Mouse (Mus musculus) liver, adult (tissue): ENCODE results near the gene Metap1d.

Source experiments
- GATA4 ChIP-seq: IDR thresholded peaks from 2 replicates; pipeline ENCODE4 v1.6.1; 2014; ENCODE audit warnings: mild to moderate bottlenecking, low read length; ENCODE audit not compliant: insufficient replicate concordance

The Metap1d gene

DNA sequence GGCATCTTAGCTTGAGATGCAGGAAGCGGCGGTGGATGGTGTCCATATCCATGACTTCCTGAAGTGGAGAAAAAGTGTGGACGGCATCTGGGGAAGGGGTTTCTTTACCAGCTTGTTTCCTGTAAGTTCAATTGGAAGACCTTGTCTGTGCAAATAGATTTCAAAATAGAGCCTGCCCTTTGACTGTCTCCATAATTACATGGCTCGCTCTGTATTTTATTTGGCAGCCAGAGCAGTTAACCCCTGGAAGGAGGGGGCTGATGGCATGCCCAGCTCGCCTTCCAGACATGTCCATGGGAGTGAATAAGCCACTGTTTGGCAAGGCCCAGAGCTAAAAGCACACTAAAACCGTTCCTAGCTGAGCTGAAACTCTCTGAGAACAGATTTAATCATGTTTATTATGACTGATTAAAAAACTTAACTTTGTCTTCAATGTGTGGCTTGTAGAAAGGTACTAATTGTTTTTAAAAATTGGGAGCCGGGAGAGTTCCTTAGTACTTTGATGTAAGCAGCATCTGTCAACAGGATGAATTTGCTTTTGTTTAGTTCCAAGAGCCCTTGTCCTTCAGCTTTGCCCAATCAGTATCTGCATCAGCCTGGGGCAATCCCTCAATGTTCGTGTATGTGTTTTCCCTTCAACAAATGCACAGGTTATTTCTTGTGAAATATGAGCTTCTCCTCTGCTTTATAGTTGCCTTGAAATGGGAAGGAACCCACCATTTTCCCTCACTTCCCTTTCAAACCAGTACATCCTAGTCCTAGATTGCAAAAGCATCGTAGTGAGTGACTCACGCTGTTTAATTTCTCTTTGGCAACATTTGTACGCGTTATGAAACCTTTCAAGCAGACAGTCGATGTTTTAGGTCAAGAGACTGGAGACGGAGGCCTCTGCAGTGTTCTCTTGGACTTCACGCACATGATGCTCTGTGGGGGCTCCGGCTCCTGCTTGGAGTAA lies 46.5 kb downstream of the Metap1d start:
- TF ChIP-seq GATA4: no peak

DNA sequence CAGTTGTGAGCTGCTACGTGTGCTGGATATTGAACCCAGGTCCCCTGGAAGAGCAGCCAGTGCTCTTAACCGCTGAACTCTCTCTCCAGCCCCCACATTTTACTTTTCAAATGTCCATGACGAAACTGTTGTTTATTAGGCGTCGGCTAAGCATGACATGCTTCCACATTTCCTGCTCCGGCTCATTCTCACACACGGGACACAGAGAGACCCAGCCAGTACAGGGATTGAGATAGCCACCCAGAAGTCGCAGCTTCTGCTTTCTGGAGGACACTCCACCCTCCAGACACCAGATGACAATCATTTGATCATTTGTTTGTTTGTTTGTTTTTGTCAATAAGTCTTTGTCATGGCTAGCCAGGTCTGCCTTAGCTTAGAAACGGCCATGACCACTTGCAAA lies 51.8 kb downstream of the Metap1d start:
- no peak for TF ChIP-seq GATA4

DNA sequence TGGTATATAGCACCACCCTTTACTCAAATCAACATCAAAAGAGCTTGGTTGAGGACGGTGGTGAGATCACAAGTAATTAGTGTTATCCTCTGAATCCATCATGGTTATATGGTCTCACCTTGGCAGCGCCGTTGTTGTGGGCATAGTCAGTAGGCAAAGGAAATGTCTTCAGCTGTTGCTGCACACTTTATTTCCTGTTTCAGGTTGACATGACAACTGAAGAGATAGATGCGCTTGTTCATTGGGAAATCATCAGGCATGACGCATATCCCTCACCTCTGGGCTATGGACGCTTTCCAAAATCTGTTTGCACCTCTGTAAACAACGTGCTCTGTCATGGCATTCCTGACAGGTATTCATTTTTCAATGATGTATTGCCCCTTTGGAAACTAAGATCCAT lies 58.1 kb downstream of the Metap1d start:
- no peak for TF ChIP-seq GATA4

DNA sequence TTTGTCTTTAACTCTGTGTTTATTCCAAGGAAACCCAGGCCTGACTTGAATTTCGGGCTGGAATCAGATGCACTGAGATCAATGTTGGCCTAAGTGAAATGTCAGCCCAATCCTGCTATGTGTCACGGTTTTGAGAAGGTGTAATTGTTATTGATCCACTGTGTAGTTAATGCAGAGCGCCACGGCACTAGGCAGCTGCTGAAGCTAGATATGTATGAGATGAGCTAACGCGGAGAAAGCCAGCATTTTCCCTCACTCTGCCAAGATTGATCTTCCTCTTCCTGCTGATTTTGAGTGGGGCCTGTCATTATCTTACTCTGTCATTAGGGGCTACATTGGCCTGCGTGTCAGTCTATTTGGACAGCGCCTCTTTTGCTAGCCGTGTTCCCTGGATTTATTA lies 59.2 kb downstream of the Metap1d start:
- no peak for TF ChIP-seq GATA4

DNA sequence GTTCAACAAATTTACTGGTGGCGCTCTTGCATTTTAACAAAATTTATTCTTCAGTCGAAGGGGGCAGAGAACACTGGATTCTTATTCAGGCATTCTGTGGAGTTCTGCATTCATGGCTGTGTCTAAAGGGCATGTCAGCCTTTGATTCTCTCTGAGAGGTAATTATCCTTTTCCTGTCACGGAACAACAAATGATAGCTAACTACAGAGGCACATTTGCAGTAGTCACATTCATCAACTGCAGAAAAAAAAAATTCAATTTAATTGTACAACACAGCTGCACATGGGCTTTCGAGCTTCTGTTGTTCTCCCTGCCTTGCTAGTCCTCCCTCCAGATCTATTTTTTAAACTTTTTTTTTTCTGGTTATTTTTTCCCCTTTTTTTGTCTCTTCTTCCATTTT lies 63.9 kb downstream of the Metap1d start:
- TF ChIP-seq GATA4: no peak

DNA sequence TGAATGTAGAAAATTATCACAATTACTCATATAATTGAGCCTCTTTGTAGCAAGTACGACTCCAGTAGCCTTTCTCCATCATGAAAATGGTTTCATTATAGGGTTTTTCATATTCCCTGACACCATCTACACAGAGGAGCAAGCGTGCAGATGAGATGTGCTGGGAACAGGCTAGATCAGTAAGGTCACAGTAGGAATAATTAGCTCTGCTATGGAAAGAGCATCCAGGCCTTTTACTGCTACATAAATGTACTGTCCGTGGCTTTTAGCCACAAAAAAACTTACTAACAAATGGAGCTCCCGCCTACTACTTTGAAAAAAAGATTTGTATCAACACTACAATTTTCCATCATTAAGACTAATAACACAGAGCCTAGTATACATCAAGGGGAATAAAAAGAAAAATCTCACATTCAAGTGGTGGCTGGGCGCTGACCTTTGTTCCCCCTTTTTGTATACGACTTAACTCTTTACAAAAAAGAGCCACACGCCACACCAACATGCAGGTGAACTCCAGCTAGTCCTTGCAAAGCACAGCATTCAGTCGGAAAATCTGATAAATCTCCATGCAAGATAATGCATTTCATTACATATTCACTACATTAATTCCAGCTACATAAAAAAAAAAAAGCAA lies 64.5 kb downstream of the Metap1d start:
- no peak for TF ChIP-seq GATA4

DNA sequence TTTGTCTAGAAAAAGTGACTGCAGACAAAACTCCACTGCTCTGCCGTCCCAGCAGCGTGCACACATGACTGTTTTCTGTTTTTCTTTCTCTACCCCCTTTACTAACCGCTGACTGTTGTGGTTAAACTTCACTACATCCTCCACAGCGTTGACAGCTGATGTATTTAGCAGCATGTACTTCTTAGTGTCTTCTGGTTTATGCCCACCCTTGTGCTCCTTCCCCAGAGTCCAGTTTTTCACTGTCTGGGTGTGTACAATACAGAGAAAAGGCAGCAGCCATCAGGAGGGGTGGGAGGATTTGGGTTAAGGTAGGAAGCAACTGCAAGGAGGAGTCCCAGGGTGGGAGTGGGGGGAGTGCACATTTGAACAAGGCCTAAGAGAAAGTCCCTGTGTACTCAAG lies 69.8 kb downstream of the Metap1d start:
- TF ChIP-seq GATA4: no peak

DNA sequence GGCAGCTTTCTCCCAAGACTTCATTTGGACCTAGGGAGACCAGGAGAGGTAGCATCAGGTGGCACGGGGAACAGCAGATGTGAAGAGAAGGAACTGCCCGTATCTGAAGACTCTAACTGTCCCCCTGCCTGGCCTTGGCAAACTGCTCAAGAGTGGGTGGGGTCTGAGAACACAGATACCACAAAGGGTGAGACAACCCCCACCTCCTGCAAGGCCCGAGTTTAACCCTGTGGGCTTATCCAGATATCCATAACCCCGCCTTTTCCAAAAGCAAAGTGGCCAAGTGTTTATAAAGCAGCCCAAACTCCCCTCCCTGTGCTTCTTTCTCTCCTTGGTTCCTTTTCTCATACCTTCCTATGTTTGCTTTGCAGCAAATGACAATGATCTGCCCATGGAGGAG lies 70.4 kb downstream of the Metap1d start:
- no peak for TF ChIP-seq GATA4

DNA sequence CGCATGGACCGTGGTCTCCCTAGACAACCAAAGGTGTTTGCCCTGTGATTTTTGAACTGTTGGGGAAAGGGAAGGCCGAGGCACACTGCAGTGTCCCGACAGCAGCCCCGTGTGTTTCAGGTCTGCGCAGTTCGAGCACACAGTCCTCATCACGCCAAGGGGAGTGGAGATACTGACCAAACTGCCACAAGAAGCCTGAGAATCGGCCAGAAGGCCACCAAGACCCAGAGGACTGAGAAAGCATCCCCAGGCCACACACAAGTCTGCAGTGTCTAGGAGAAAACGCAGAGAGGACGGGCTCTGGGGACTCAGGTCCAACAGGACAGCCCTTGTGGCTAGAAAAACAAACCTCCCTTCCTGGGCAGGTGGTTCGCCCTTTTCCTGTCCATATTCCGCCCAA lies 71.7 kb downstream of the Metap1d start:
- TF ChIP-seq GATA4: no peak

DNA sequence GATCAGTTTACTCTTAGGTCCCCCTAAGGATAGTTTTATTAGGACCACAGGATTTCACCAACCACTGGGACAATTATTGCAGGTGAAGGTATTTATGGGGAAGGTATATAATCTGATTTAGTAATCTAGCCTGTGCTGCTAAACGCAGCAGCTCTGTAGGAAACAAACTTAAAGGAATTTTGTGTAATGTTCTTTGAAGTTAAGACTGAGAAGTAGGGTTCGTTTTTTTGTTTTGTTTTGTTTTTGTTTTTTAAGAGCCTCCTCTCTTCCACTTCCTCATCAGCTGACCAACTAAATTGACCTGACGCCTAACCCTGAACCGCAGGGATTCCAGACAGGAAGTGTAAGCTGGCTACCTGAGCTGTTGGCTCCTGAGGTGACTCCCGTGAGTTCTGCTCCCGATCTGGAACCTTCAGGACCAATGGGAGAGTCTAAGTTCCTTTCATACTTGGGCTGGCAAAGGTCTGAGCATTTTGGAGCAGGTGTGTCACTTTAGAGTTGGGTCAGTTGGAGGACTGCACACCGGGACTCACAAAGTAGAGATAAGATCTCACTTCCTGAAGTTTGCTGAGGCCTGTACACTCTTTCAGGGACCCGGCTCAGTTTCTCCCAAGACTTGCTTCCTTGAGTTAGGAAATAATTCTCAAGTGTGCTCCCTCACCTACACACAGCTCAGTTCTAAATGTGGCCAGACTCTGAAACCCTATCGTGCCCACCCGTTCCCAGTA lies 73.7 kb downstream of the Metap1d start:
- no peak for TF ChIP-seq GATA4

DNA sequence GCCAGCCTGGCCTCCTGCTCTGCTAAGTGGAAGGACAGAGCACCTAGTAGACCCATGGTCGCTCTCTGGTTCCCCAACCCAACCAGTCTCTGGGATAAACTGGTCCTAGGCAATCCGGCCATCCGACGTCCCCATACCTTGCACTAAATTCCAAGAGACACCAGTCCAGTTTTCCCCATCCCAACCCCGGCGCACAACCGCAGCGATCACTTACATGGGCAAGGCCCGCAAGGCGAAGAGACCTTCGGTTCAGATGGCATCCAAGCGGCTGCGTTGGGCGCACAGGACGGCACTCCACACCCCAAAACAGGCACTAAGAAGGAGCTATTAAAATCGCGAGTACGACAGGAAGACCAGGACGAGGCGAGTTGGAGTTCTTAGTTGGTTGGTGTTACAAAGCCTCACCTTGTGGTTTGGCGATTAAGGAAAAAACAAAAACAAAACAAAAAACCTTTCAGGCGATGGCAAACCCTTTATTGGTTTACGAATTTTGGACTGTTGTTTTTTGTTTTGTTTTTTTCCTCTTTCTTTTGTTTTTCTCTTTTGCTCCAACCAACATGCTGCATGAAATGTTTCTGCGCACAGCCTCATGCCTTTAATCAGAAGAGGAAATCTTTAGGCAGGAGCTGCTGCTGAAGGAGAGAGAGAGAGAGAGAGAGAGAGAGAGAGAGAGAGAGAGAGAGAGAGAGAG lies 74.4 kb downstream of the Metap1d start:
- TF ChIP-seq GATA4: no peak

DNA sequence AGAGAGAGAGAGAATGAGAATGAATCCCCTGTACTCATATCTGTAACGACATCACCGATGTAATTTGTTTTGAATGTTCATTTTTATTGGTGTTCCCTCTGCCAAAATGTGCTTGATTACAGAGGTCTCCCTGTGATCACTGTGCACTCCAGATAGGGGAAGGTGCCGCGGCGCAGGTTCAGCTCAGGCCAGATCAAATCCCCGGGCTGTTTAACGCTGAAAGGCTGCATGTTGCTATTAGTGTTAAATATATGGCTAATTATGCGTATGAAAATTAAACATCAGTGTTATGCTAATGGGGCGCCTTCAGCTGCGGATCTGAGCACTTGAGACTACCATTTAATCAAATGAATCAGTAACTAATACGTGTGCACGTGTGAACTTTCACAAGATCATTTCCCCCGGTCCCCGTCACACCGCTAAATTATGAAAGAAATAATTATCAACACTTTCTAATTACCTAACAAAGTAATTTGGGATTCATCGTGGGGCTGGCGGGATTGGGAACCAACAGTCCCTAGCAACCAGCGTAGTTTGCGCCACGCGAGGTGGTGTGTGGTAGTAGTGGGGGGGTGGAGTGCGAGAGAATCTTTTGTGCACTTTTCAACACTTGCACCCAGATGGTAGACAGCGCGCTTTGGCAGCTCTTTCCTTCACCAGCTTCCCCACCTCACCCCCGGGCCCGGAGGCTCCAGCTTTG lies 75.1 kb downstream of the Metap1d start, which contains the start of gene Dlx1:
Gene Dlx1, plus strand, starts transcription at position 100 of the 700 bp plus-strand sequence.
- TF ChIP-seq GATA4: no peak

DNA sequence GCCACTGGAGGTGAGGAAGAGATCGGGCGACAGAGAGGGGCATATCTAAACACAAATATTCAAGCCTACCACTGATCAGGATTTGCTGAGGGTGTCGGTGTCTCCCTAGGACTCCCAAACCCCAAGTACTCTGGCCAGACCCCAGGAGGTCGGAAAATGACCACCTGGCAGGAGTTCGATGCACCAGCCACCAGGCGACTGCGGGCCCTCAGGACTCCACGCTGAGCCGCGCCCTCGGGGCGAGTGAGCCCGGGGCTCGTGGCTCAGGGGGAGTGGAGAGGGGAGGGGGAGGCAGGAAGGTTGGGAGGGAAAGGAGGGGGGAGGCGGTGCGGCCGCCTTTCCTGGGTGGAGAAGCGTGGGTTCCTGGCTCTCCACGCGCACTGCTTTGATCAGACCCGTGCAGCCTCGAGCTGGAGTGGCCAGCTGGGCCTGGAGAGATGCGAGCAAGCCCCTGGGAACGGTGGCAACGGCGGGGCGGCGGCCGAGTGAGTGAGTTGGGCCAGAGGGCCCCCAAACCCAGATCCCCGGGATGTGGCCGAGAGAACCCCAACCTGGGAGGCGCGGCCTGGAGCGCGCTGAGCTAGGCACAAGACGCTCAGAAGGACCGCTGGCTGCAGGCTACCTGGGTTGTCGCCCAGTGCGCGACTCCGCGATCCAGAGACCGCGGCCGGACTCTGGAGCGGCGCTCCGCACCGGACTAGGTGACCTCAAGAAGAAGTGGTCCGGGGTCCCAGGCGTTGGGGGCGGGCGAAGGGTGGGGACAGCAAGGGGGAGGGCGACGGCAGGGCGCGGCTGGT lies 75.8 kb downstream of the Metap1d start:
- no peak for TF ChIP-seq GATA4

DNA sequence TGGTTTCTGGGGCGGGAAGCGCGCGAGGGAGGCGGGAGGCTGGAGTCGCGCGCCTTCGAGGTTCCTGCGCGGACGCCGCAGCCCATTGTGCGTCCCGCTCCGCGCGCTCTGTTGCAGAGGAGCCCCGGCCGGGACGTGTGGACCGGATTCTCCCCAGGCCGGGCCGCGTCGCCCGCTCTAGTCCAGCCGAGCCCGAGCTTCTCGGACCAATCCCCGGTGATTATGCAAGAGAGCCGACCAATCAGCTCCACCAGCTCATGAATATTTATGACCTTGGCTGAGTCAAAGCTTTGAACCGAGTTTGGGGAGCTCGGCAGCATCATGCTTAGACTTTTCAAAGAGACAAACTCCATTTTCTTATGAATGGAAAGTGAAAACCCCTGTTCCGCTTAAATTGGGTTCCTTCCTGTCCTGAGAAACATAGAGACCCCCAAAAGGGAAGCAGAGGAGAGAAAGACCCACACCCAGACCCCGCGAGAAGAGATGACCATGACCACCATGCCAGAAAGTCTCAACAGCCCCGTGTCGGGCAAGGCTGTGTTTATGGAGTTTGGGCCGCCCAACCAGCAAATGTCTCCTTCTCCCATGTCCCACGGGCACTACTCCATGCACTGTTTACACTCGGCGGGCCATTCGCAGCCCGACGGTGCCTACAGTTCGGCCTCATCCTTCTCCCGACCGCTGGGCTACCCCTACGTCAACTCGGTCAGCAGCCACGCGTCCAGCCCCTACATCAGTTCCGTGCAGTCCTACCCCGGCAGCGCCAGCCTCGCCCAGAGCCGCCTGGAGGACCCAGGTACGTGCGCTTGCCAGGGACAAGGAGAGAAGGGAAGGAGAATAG lies 76.7 kb downstream of the Metap1d start:
- TF ChIP-seq GATA4: no peak
